Mouse (Mus musculus) small intestine, adult 2 months (tissue): ENCODE results near the gene Rras.

Experiments
- CTCF ChIP-seq: fragments of 200-500 bp; IDR thresholded peaks from 2 replicates; pipeline ENCODE4 v1.5.1; 2012; ENCODE audit warnings: low read depth, mild to moderate bottlenecking, control low read depth, inconsistent platforms, low read length, moderate library complexity, mixed read lengths; ENCODE audit not compliant: insufficient replicate concordance, insufficient read length; ENCODE audit errors: extremely low read depth
- POLR2A ChIP-seq: fragments of 200-500 bp; IDR thresholded peaks from 2 replicates; pipeline ENCODE4 v1.6.1; 2012; ENCODE audit warnings: low read depth, mild to moderate bottlenecking, control low read depth, inconsistent platforms, low read length, moderate library complexity

DNA sequence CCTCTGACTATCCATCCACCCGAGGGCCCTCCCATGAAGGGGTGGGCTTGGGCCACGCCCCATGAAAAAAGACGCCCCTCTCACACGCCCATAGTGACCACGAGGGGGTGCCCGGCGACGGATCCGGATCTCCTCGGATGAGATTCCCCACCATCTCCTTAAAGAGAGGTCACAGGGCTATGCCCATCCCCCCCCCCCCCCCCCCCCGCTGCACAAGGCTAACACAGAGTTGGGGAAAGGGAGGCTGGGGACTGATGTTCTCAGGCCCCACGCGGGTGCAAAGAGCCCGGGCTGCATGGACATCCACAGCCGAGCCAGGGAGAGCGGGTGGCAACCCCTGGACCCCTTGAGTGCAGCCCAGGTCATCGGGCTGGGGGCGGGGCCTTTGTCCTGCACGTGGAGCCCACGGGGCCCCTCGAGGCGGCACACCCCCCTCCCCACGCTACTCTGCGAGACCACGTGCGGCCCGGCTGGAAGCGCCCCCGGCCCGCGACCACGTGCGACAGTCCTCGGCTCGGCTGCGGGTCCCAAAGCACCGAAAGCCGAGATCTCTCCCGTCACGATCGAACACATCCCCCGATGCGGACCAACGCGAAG lies 32.1 kb upstream of the Rras start:
- no peak for TF ChIP-seq POLR2A
- peak; percentile 23; the same call in 1 of the 2 replicates for TF ChIP-seq CTCF
